Mouse (Mus musculus) embryonic facial prominence, embryonic 15.5 days (tissue): ENCODE measurements around the gene Homer1. TPM values are rescaled to one million over a fixed set of nuclear protein-coding genes. Genes with fewer than 3 reads are reported as not detected.

ENCODE experiments used
- ATAC-seq: fragments of 200-750 bp; cut with Nextera tagmentation; 2 replicates; pipeline ENCODE4 v1.8.0; 2017; ENCODE audit warnings: low read depth, moderate TSS enrichment; ENCODE audit not compliant: insufficient number of reproducible peaks, low FRiP score, low TSS enrichment
- H3K27ac ChIP-seq: fragments of 300-500 bp; sonication (generic); replicated peaks from 2 replicates; pipeline ENCODE4 v1.5.1; 2015; ENCODE audit warnings: mild to moderate bottlenecking, inconsistent platforms
- H3K27me3 ChIP-seq: fragments of 300-500 bp; sonication (generic); 2 replicates; pipeline ENCODE4 v1.6.1; 2015; ENCODE audit warnings: inconsistent platforms
- H3K36me3 ChIP-seq: fragments of 300-500 bp; sonication (generic); 2 replicates; pipeline ENCODE4 v1.6.1; 2015; ENCODE audit warnings: mild to moderate bottlenecking, inconsistent platforms
- H3K4me1 ChIP-seq: fragments of 300-500 bp; sonication (generic); 2 replicates; pipeline ENCODE4 v1.6.1; 2015; ENCODE audit warnings: inconsistent platforms
- H3K4me2 ChIP-seq: fragments of 300-500 bp; sonication (generic); replicated peaks from 2 replicates; pipeline ENCODE4 v1.6.1; 2015; ENCODE audit warnings: mild to moderate bottlenecking, inconsistent platforms
- H3K4me3 ChIP-seq: fragments of 300-500 bp; sonication (generic); replicated peaks from 2 replicates; pipeline ENCODE4 v1.5.1; 2015; ENCODE audit warnings: mild to moderate bottlenecking, inconsistent platforms
- H3K9ac ChIP-seq: fragments of 300-500 bp; sonication (generic); 2 replicates; pipeline ENCODE4 v1.6.1; 2015; ENCODE audit warnings: inconsistent platforms
- H3K9me3 ChIP-seq: fragments of 300-500 bp; sonication (generic); replicated peaks from 2 replicates; pipeline ENCODE4 v1.6.1; 2016; ENCODE audit warnings: inconsistent platforms
- WGBS: fragments of 180-500 bp; shearing (Covaris S2); methylation state at CpG from one replicate; pipeline ENCODE4 v1.1.7; 2015; 5-methylcytosine and 5-hydroxymethylcytosine counted together
- polyA plus RNA-seq: library from polyadenylated mRNA; unstranded; fragments of >200 nt; fragmentation: Nextera tagmentation; extraction: Ambion mirVana; gene quantifications from 2 replicates; pipeline ENCODE4 v1.2.1, GENCODE M21; 2015

Homer1 gene
- 5.9 and 6.1 TPM in 2 replicates for polyA plus RNA-seq

DNA sequence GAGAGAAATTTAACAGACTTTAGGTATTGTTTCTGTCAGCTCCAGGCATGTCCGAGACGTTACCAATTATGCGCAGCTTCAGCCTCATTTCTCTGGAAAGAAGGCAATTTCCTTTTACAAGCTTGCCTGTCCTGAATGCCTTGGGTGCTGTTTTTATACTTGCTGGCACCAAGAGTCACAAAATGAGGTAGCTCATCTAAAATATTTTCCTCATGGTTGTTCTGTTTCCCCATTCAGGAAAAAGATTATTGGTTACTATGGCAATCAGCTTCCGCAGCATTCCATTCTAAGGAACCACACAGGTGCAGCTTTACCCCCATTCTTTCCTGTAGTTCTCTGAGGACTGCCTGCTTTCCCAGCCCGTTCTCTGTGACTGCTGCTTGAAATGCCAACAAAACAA lies at the start of gene Homer1:
TSS of gene Homer1 (plus strand) at position 320 of the 400 bp plus-strand sequence.
- WGBS, result 60% methylated on average over 5 of the region's 5 CpGs
- Histone ChIP-seq H3K4me3 (no peak within 1 kb of the TSS), H3K9me3 (no peaks in the 10 kb centered on the region), H3K4me2 (no peak within 1 kb of the TSS), H3K27me3 (no peaks in the 10 kb centered on the region), H3K9ac (no peak within 1 kb of the TSS), H3K4me1 (no peaks in the 10 kb centered on the region), H3K27ac (no peak within 1 kb of the TSS), H3K36me3 (no peaks in the 10 kb centered on the region)
- ATAC-seq, result no peak

DNA sequence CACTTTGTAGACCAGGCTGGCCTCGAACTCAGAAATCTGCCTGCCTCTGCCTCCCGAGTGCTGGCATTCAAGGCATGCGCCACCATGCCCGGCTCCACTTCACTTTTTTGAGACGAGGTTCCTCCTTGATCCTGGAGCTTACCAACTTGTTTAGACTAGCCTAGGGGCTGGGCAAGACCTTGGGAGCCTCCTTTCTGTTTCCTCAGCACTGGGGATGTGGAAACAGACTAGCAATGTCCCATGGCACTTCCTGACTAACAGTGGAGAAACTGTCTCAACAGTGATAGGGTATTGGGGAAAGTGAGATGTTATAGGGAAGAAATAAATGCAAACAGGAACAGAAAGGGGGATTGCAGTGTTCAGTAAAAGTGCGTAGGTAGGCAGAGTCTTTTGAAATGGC lies 47.7 kb upstream of the Homer1 start:
- no peaks in the 10 kb centered on the region for H3K27me3 ChIP-seq
- H3K27ac ChIP-seq, result no peak overlapping the region
- H3K4me1 ChIP-seq, result no peaks in the 10 kb centered on the region
- 79% methylated on average over 6 of the region's 6 CpGs for WGBS
- no peak overlapping the region for H3K4me2 ChIP-seq
- no peaks in the 10 kb centered on the region for H3K36me3 ChIP-seq
- H3K4me3 ChIP-seq, result no peak overlapping the region
- ATAC-seq, result no peak
- no peak overlapping the region for H3K9ac ChIP-seq
- no peaks in the 10 kb centered on the region for H3K9me3 ChIP-seq

DNA sequence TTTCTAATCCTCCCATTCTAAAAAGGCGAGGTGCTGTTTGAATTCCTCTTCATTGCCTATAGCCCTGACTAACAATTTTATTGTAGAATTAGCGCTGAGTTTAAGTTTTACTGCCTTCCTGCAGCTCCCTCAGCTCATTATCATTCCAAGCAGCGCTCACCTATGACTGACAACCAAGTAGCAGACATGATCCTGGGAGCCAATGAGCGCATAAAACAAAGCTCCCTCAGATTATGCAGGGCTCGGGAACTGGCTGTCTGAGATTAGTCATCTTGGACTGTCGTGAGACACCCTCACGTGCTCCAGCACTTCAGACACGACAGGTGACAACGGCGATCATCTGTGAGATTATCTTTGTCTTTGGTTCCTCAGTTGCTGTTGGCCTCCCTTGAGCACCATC lies 47.3 kb upstream of the Homer1 start:
- no peak overlapping the region for H3K4me2 ChIP-seq
- H3K27ac ChIP-seq, result no peak overlapping the region
- no peak overlapping the region for H3K4me3 ChIP-seq
- ATAC-seq, result no peak
- no peaks in the 10 kb centered on the region for H3K27me3 ChIP-seq
- no peak overlapping the region for H3K9ac ChIP-seq
- H3K9me3 ChIP-seq, result no peaks in the 10 kb centered on the region
- H3K4me1 ChIP-seq, result no peaks in the 10 kb centered on the region
- 83% methylated on average over 10 of the region's 10 CpGs for WGBS
- H3K36me3 ChIP-seq, result no peaks in the 10 kb centered on the region

DNA sequence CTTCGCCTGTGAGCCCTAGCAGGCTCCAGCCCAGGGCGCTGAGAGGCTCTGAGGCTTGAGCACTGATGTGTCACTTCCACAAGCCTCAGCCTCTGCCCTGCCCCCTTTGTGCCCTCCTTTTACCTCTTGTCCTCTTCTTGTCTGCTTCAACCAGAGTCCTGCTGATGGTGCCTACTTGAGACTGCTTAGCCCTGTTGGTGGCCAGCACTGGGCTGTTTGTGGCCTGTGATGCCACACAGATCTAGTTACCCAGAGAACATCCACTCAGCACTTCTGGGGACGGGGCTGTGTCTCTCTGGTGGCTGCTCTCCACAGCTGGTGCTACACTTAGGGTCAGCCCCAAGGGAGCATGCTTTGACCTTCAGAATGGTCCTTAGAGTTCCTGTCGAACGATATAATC lies 46.5 kb upstream of the Homer1 start:
- no peak for ATAC-seq
- no peak overlapping the region for H3K27ac ChIP-seq
- H3K9me3 ChIP-seq, result no peaks in the 10 kb centered on the region
- H3K36me3 ChIP-seq, result no peaks in the 10 kb centered on the region
- no peak overlapping the region for H3K9ac ChIP-seq
- 75% methylated on average over 5 of the region's 5 CpGs for WGBS
- H3K4me1 ChIP-seq, result no peaks in the 10 kb centered on the region
- H3K27me3 ChIP-seq, result no peaks in the 10 kb centered on the region
- no peak overlapping the region for H3K4me2 ChIP-seq
- no peak overlapping the region for H3K4me3 ChIP-seq

DNA sequence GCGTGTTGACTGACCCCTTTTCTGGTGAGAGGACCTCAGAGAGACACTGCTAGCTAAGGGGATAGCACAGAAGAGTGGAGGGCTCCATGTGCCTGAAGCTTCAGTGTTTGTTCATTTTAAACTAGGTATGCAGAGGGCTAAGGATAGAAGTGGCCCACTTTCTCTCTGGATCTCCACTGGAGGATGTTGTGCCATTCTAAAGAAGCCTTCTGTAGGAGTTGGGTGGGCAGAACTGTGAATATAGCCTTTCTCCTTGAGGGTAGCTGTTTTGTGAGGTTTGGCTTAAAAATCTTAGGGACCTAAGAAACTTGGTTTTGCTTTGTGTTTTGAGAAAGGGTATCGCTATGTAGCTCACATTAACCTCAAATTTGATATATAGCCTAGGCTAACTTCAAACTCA lies 32.3 kb upstream of the Homer1 start:
- Histone ChIP-seq H3K9ac (no peak overlapping the region), H3K27ac (no peak overlapping the region), H3K9me3 (no peaks in the 10 kb centered on the region), H3K36me3 (no peaks in the 10 kb centered on the region), H3K27me3 (no peaks in the 10 kb centered on the region), H3K4me3 (no peak overlapping the region), H3K4me2 (no peak overlapping the region), H3K4me1 (no peaks in the 10 kb centered on the region)
- 94% methylated on average over 2 of the region's 2 CpGs for WGBS
- no peak for ATAC-seq

DNA sequence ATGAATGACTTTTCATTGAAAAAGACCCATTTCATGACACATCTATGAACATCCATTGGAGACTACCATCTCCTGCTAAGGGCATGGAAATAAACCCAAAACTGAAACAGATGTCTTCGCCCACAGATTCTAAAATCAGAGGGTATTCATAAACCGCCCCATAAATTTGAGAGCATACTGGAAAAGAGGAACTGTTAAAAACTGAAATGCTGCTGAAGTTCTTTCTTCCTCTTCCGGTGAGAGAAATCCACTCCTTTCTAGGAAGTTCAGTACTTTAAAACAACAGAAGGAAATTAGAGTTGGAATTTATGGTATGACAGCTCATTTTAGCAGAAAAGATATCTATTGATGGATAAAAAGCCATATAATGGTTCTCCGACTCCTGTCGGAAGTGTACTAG lies 1.1 kb downstream of the Homer1 start:
- Histone ChIP-seq H3K4me2 (no peak overlapping the region), H3K9me3 (no peaks in the 10 kb centered on the region), H3K9ac (no peak overlapping the region), H3K36me3 (no peaks in the 10 kb centered on the region), H3K27ac (no peak overlapping the region), H3K4me1 (no peaks in the 10 kb centered on the region), H3K4me3 (no peak overlapping the region), H3K27me3 (no peaks in the 10 kb centered on the region)
- ATAC-seq, result no peak
- 69% methylated on average over 5 of the region's 5 CpGs for WGBS

DNA sequence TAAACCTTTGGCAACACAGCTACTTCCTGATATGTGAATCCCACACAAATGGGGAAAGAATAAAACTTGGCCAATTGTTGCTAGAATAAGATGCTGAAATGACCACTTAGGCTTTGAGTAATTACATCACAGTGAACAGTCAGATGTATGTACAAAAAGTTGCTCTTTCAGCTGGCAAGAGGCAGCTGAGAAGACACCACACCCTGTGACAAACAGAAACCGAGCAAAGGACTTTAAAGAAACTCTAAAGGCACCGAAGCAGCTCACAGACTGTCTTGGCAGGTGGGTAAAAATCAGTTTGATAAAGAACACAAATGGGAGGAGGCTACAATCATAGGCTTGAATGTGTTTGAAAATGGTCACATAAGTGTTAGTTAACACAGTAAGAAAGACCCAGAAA lies 1.6 kb downstream of the Homer1 start:
- H3K4me1 ChIP-seq, result no peaks in the 10 kb centered on the region
- no peak overlapping the region for H3K4me2 ChIP-seq
- H3K9ac ChIP-seq, result no peak overlapping the region
- ATAC-seq, result no peak
- H3K36me3 ChIP-seq, result no peaks in the 10 kb centered on the region
- 71% methylated on average over 2 of the region's 2 CpGs for WGBS
- no peaks in the 10 kb centered on the region for H3K27me3 ChIP-seq
- no peak overlapping the region for H3K27ac ChIP-seq
- H3K9me3 ChIP-seq, result no peaks in the 10 kb centered on the region
- H3K4me3 ChIP-seq, result no peak overlapping the region

DNA sequence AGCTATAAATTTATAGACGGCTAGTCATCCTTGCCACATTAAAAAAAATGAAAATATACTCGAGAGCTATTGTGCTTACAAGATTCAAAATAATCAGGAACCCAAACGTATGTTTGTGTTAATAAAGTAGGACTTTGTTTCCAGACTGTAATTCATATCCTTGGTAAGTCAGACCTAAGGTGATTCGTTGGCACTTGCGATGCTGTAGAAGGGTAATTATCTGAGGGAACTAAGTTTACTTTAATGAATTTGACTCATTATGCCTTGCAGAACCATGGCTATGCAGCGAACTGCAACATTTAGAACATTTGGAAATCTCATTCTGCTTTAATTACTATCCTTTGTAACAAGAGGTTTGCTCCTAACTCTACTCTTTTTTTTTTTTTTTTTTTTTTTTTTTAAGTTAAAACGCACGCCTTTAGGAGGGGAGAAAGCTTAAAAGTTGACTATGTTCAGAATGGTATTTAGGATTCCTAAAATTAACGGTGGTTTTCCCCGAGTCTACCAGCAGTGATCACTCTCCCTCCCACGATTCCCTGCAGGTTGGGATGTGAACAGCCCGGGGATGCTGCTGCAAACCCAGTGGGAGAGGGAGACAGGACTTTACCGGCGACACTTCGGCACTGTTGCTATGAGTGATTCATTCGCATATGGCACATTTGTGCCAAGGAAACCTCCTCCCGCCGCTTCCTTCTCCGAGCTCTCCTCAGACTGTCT lies 3.6 kb downstream of the Homer1 start:
- Histone ChIP-seq H3K36me3 (no peaks in the 10 kb centered on the region), H3K27me3 (no peaks in the 10 kb centered on the region), H3K9ac (peak overlapping the region; percentile 78), H3K9me3 (no peaks in the 10 kb centered on the region), H3K4me2 (peak overlapping the region; percentile 73), H3K4me1 (peaks cover 5% of the 10 kb centered on the region; the same call in 1 of the 2 replicates), H3K4me3 (peak overlapping the region; percentile 84), H3K27ac (peak overlapping the region; percentile 98)
- WGBS, result 11% methylated on average over 19 of the region's 19 CpGs
- ATAC-seq, result peak; percentile 40

DNA sequence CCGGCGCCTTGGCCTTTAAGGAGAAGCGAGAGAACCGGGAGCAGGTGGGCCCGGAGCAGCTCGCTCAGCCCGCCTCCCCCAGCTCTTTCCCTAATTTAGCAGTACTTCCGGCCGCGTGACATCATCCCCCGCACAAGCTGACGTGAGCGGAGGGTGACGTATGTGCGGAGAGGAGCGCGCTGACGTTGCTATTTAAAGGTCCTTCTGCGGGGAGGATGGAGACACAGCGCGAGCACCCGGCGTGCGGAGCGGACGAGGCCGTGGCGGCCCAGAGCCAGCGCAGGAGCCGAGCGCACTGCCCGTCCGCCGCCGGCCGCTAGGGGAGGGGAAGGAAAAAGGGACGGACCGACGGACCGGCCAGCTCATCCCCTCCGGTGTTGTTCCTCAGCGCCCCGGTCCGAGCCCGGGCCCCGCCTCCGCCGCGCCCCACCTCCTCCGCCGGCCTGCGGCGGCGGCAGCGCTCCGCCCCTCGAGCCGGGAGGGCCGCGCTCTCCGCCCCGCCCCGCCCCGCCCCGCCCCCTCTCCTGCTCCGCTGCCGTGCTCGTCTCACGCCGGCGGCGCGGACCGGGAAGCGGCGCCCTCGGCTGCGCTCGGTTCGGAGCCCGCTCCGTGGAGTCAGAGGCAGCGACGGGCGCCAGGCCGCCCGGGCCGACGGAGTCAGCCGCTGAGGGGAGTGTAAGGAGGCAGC lies 4.3 kb downstream of the Homer1 start:
- peak; percentile 96 for ATAC-seq
- WGBS, result under 1% methylated on average over 49 of the region's 90 CpGs

DNA sequence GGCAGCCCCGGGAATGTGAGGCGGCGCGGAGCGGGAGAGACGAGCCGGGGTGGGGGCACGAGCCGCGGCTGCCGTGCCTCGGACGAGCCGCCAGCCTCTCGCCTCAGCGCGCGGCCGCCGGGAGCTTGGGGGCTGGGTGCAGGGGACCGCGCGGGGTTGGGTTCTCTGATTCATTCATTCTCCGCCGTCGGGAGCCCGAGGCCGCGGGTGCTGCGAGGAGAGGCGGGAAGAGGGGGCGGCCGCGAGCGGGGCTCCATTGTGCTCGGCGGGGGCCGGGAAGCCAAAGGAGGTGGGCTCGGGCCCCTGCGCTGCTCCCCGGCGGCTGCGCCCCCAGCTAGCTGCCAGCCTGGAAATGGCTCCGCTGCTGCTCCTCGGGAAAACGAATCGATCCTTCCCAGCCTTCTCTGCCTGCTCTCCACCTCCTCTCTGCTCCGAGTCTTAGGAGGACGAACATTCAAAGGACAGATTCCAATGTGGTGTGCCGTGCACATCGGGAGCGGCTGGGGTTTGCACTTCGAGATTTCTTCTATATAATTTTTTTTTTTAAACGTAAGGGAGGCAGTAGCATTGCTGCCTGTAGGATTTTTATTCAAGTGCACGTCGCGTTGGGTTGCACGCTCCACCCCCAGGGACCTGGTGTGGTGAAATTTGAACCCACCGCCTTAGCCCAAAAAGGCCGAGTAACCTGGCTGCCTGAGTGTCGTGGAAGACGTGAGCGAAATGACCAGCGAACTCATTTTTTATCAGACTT lies 5.0 kb downstream of the Homer1 start:
- H3K36me3 ChIP-seq, result no peaks in the 10 kb centered on the region
- WGBS, result under 1% methylated on average over 63 of the region's 64 CpGs
- H3K4me1 ChIP-seq, result peaks cover 9% of the 10 kb centered on the region; the same call in 1 of the 2 replicates
- peak overlapping the region; percentile 98 for H3K27ac ChIP-seq
- ATAC-seq, result peak; percentile 58
- peak overlapping the region; percentile 73 for H3K4me2 ChIP-seq
- H3K27me3 ChIP-seq, result no peaks in the 10 kb centered on the region
- H3K4me3 ChIP-seq, result peak overlapping the region; percentile 84
- H3K9ac ChIP-seq, result peak overlapping the region; percentile 78
- H3K9me3 ChIP-seq, result no peaks in the 10 kb centered on the region

More for the DNA sequence above, 4.3 kb downstream of the Homer1 start:
- Histone ChIP-seq H3K36me3 (no peaks in the 10 kb centered on the region), H3K4me1 (peaks cover 9% of the 10 kb centered on the region; the same call in 1 of the 2 replicates), H3K27ac (peak overlapping the region; percentile 98), H3K9ac (peak overlapping the region; percentile 78), H3K4me3 (peak overlapping the region; percentile 84), H3K27me3 (no peaks in the 10 kb centered on the region), H3K4me2 (peak overlapping the region; percentile 73), H3K9me3 (no peaks in the 10 kb centered on the region)

DNA sequence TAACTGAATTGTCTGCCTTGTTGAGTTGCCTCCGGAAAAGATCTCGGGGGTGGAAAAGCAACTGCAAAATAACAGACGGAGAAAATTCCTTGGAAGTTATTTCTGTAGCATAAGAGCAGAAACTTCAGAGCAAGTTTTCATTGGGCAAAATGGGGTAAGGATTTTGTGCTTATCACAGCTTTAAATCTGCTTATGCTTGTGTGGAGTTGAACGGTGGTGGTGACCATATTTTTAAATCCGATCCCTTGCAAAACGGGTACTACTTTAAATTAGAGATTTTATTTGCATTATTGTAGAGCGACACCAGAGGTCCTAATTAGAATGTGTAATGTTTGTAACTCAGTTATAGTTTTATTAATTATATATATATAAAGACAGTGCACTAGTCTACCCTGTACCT lies 5.7 kb downstream of the Homer1 start:
- Histone ChIP-seq H3K27ac (peak overlapping the region; percentile 98; the same call in 1 of the 2 replicates), H3K4me1 (peaks cover 9% of the 10 kb centered on the region; the same call in 1 of the 2 replicates), H3K4me3 (peak overlapping the region; percentile 84), H3K36me3 (no peaks in the 10 kb centered on the region), H3K9me3 (no peaks in the 10 kb centered on the region), H3K4me2 (peak overlapping the region; percentile 73), H3K27me3 (no peaks in the 10 kb centered on the region), H3K9ac (no peak overlapping the region)
- no peak for ATAC-seq
- WGBS, result 5% methylated on average over 7 of the region's 7 CpGs
